Mouse (Mus musculus): ENCODE results near the gene Polr3h. TPM values are rescaled to one million over a fixed set of nuclear protein-coding genes. Genes with fewer than 3 reads are reported as not detected.

Gene Polr3h
- total RNA-seq, 1 experiment, result 83.7 TPM

DNA sequence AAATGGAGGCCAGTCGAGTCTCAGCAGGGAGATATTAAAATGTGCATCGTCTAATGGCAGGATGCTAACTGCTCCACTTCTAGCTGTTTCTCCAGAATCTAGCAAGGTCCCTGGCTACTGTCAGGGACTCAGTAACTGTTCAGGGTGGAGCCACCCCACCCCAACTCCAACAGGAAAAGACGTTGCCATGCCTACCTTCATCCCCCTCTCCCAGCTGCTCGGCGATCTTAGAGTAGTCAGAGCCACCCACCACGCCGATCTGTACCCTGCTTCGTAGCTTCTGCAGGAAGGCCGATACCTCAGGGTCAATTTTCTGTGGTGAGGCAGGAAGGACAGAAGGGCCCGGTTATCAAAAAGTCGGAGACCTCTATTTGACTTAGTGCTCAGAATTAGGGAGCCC lies 31.6 kb upstream of the Polr3h start:
- no peak for TF ChIP-seq HCFC1 (IDR thresholded peaks at IDR 0.05; ENCODE audit: borderline replicate concordance, insufficient read depth, low read length)
- no peak for TF ChIP-seq ZNF384 (IDR thresholded peaks at IDR 0.05; ENCODE audit: low read depth, low read length)
- TF ChIP-seq CHD2 (IDR thresholded peaks at IDR 0.05; ENCODE audit: low read depth, low read length), result no peak
- TF ChIP-seq ZC3H11A (IDR thresholded peaks at IDR 0.05; ENCODE audit: borderline replicate concordance, low read depth, low read length), result no peak
- no peak for TF ChIP-seq MAFK (IDR thresholded peaks at IDR 0.05; ENCODE audit: insufficient read depth, low read depth, low read length)
- no peak for DNase-seq (ENCODE audit: low read depth, low spot score)
- Histone ChIP-seq H3K9me3 (ENCODE audit: control insufficient read depth, insufficient read depth, low read depth, low read length) (no peaks in the 10 kb centered on the region), H3K4me1 (ENCODE audit: control insufficient read depth in 2 of 2, insufficient read depth in 2 of 2, low read length in 2 of 2, poor library complexity in 1 of 2) (peaks cover 5 to 13% of the 10 kb centered on the region in 2 experiments; a peak in 3 of 4 replicates), H3K27ac (ENCODE audit: insufficient read depth, low read depth, low read length, poor library complexity, severe bottlenecking) (no peak overlapping the region), H3K36me3 (ENCODE audit: control insufficient read depth, insufficient read depth, low read length, poor library complexity, severe bottlenecking) (peaks cover 53% of the 10 kb centered on the region), H3K4me3 (ENCODE audit: insufficient read depth in 1 of 2, low read depth in 1 of 2, low read length in 2 of 2, poor library complexity in 1 of 2, severe bottlenecking in 1 of 2) (no peak overlapping the region; a peak in 1 of 4 replicates), H3K9ac (ENCODE audit: insufficient read depth, low read depth, low read length, poor library complexity, severe bottlenecking) (no peak overlapping the region)
- in situ Hi-C loops (cut with MboI; ENCODE audit: low sequenced_read_pairs in 2 of 2, unreplicated experiment in 2 of 2), result no loop called here

GRCm38 (mm10) chr15:81956457-81956856 lies 30.4 kb upstream of the Polr3h start:
- peaks cover 5 to 11% of the 10 kb centered on the region in 2 experiments; a peak in 3 of 4 replicates for H3K4me1 ChIP-seq (ENCODE audit: control insufficient read depth in 2 of 2, insufficient read depth in 2 of 2, low read length in 2 of 2, poor library complexity in 1 of 2)
- in situ Hi-C loops (cut with MboI; ENCODE audit: low sequenced_read_pairs in 2 of 2, unreplicated experiment in 2 of 2), result no loop called here

GRCm38 (mm10) chr15:81955414-81955813 lies 29.4 kb upstream of the Polr3h start:
- no peak for DNase-seq (ENCODE audit: low read depth, low spot score)
- H3K27ac ChIP-seq (ENCODE audit: insufficient read depth, low read depth, low read length, poor library complexity, severe bottlenecking), result no peak overlapping the region
- H3K4me1 ChIP-seq (ENCODE audit: control insufficient read depth in 2 of 2, insufficient read depth in 2 of 2, low read length in 2 of 2, poor library complexity in 1 of 2), result peaks cover 2 to 10% of the 10 kb centered on the region in 2 experiments; a peak in 2 of 4 replicates
- no peak for TF ChIP-seq HCFC1 (IDR thresholded peaks at IDR 0.05; ENCODE audit: borderline replicate concordance, insufficient read depth, low read length)
- no peak for TF ChIP-seq ZNF384 (IDR thresholded peaks at IDR 0.05; ENCODE audit: low read depth, low read length)
- no peak for TF ChIP-seq ZC3H11A (IDR thresholded peaks at IDR 0.05; ENCODE audit: borderline replicate concordance, low read depth, low read length)
- no peak for TF ChIP-seq CHD2 (IDR thresholded peaks at IDR 0.05; ENCODE audit: low read depth, low read length)
- no peak for TF ChIP-seq MAFK (IDR thresholded peaks at IDR 0.05; ENCODE audit: insufficient read depth, low read depth, low read length)
- no peaks in the 10 kb centered on the region for H3K9me3 ChIP-seq (ENCODE audit: control insufficient read depth, insufficient read depth, low read depth, low read length)
- H3K4me3 ChIP-seq (ENCODE audit: insufficient read depth in 1 of 2, low read depth in 1 of 2, low read length in 2 of 2, poor library complexity in 1 of 2, severe bottlenecking in 1 of 2), result no peak overlapping the region
- in situ Hi-C loops (cut with MboI; ENCODE audit: low sequenced_read_pairs in 2 of 2, unreplicated experiment in 2 of 2), result no loop called here
- peaks cover 75% of the 10 kb centered on the region for H3K36me3 ChIP-seq (ENCODE audit: control insufficient read depth, insufficient read depth, low read length, poor library complexity, severe bottlenecking)
- H3K9ac ChIP-seq (ENCODE audit: insufficient read depth, low read depth, low read length, poor library complexity, severe bottlenecking), result no peak overlapping the region

More at GRCm38 (mm10) chr15:81956457-81956856, 30.4 kb upstream of the Polr3h start:
- Histone ChIP-seq H3K27ac (ENCODE audit: insufficient read depth, low read depth, low read length, poor library complexity, severe bottlenecking) (no peak overlapping the region), H3K36me3 (ENCODE audit: control insufficient read depth, insufficient read depth, low read length, poor library complexity, severe bottlenecking) (peaks cover 64% of the 10 kb centered on the region), H3K4me3 (ENCODE audit: insufficient read depth in 1 of 2, low read depth in 1 of 2, low read length in 2 of 2, poor library complexity in 1 of 2, severe bottlenecking in 1 of 2) (no peak overlapping the region), H3K9ac (ENCODE audit: insufficient read depth, low read depth, low read length, poor library complexity, severe bottlenecking) (no peak overlapping the region), H3K9me3 (ENCODE audit: control insufficient read depth, insufficient read depth, low read depth, low read length) (no peaks in the 10 kb centered on the region)
- DNase-seq (ENCODE audit: low read depth, low spot score), result peak; percentile 84
- TF ChIP-seq ZC3H11A (IDR thresholded peaks at IDR 0.05; ENCODE audit: borderline replicate concordance, low read depth, low read length) (peak; percentile 57), CHD2 (IDR thresholded peaks at IDR 0.05; ENCODE audit: low read depth, low read length) (no peak)

DNA sequence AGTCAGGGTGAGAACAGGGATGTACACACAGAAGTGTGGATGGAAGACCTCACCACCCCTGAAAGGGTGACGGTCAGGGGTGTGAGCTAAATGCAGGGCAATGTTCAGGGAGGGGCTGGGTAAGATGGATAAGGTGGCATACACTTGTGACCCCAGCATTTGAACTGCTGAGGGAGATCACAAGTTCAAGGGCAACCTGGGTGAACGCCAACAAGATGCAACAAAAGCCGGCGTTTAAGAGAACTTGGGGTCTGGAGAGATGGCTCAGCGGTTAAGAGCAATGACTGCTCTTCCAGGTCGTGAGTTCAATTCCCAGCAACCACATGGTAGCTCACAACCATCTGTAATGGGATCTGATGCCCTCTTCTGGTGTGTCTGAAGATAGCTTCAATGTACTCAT lies 28.7 kb upstream of the Polr3h start:
- Histone ChIP-seq H3K4me3 (ENCODE audit: insufficient read depth in 1 of 2, low read depth in 1 of 2, low read length in 2 of 2, poor library complexity in 1 of 2, severe bottlenecking in 1 of 2) (no peak overlapping the region), H3K36me3 (ENCODE audit: control insufficient read depth, insufficient read depth, low read length, poor library complexity, severe bottlenecking) (peaks cover 80% of the 10 kb centered on the region), H3K4me1 (ENCODE audit: control insufficient read depth in 2 of 2, insufficient read depth in 2 of 2, low read length in 2 of 2, poor library complexity in 1 of 2) (peaks cover 2 to 12% of the 10 kb centered on the region in 2 experiments; a peak in 2 of 4 replicates), H3K27ac (ENCODE audit: insufficient read depth, low read depth, low read length, poor library complexity, severe bottlenecking) (no peak overlapping the region), H3K9ac (ENCODE audit: insufficient read depth, low read depth, low read length, poor library complexity, severe bottlenecking) (no peak overlapping the region), H3K9me3 (ENCODE audit: control insufficient read depth, insufficient read depth, low read depth, low read length) (no peaks in the 10 kb centered on the region)
- in situ Hi-C loops (cut with MboI; ENCODE audit: low sequenced_read_pairs in 2 of 2, unreplicated experiment in 2 of 2), result loop anchor here in 1 of 2 experiments (5.0 kb wide), 1 partner anchor 33 kb away; the partner anchor contains the start of gene Xrcc6
- no peak for DNase-seq (ENCODE audit: low read depth, low spot score)
- TF ChIP-seq ZC3H11A (IDR thresholded peaks at IDR 0.05; ENCODE audit: borderline replicate concordance, low read depth, low read length) (no peak), HCFC1 (IDR thresholded peaks at IDR 0.05; ENCODE audit: borderline replicate concordance, insufficient read depth, low read length) (no peak), CHD2 (IDR thresholded peaks at IDR 0.05; ENCODE audit: low read depth, low read length) (no peak), ZNF384 (IDR thresholded peaks at IDR 0.05; ENCODE audit: low read depth, low read length) (no peak), MAFK (IDR thresholded peaks at IDR 0.05; ENCODE audit: insufficient read depth, low read depth, low read length) (no peak)

All from ES-E14 (cell line).